Mouse (Mus musculus): ENCODE data around the gene Prr30. TPM values are rescaled to one million over a fixed set of nuclear protein-coding genes. Genes with fewer than 3 reads are reported as not detected.
"Not testable (repeated sequence)": the region's sequence is repeated elsewhere in the genome, so short reads cannot be mapped to it uniquely, and the experiment has no call there.

Gene Prr30
- not detected for total RNA-seq (2021)
- long read RNA-seq, experiment 1, result 0 reads
- long read RNA-seq, experiment 2, result 0 reads

DNA sequence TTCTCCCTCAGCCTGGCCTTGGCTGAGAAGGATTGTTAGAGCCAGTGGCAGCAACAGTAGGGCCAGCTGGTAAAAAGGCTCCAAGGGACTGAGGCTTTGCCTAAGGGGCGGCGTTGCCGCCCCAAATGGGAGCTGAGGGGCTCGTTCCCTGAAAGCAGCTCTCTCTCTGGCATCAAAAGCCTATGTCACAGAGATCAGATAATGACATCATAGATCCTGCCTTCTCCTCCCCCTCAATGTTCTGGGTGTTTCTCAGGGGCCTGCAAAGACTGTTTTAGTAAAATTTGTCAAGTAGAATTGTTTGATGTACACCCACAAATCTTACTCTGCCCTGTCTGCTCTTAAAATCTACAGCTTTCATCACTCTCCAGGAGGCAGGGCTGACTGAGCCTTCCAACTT, at the start of gene Prr30:
TSS of gene Prr30 (minus strand) at position 101 of the 400 bp plus-strand sequence.
- no peak for DNase-seq (ENCODE audit: extremely low spot score in 1 of 2, low spot score in 2 of 2)
- intact Hi-C loops (cut with DNase I), result no loop called here
- Histone ChIP-seq H3K27ac (no peak within 1 kb of the TSS), H3K4me3 (no peak within 1 kb of the TSS)
- no peak for TF ChIP-seq CTCF (IDR thresholded peaks at IDR 0.05)

DNA sequence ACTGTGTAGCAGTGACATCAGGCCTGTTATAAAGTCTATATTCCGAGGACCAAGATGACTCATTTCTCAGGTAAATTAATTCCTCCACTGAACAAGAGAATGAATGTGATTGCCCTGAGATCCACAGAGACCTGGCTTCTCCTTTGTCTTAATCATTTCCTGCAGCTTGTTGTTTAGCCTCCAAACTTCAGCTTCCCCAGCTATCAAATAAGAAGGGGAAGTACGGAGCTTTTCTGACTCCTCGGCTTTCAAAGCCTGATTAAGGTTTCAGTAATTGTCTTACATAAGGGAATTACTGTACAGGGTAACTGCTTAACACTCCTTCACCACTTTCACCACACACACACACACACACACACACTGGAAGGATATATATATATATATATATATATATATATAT, 46.7 kb upstream of the Prr30 start:
- no peak for DNase-seq (ENCODE audit: extremely low spot score in 1 of 2, low spot score in 2 of 2)
- intact Hi-C loops (cut with DNase I), result no loop called here

DNA sequence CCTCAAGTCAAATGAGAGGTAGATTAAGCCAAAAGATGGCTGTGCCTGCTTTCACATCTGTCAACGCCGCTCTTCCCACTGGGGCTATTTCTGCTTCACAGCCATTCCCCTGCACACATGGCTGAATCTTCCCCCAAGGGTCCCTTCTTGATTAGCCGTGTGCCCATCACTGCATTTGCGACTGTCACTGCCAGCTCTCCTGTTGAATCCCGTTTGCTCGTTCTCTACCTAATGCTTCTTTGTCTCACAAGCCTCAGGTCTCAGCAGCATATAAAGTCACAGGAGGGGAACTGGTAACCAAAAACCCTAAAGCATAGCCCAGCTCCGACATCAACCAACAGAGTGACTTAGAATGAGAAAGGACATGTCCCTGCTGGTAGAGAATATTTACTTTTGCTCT, 45.6 kb upstream of the Prr30 start:
- intact Hi-C loops (cut with DNase I), result no loop called here
- no peak for DNase-seq (ENCODE audit: extremely low spot score in 1 of 2, low spot score in 2 of 2)
- TF ChIP-seq CTCF (IDR thresholded peaks at IDR 0.05), result no peak
- H3K4me3 ChIP-seq, result no peak overlapping the region
- no peak overlapping the region for H3K27ac ChIP-seq

More for the DNA sequence above, 46.7 kb upstream of the Prr30 start:
- no peak overlapping the region for H3K4me3 ChIP-seq
- no peak overlapping the region for H3K27ac ChIP-seq
- no peak for TF ChIP-seq CTCF (IDR thresholded peaks at IDR 0.05)

DNA sequence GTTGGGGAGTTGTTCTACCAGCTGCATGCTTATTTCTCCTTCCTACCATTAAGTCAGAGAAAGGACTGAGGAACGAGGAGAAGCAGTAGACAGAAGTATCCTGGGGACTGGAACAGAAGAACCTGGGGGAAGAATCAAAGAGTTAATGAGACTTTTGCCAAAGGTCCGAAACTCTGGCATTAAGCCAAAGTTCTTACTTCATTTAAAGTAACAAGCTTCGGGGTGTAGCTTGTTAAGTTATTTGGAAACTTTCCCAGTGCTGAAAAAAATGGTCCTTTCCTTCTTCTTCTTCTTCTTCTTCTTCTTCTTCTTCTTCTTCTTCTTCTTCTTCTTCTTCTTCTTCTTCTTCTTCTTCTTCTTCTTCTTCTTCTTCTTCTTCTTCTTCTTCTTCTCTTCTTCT, 44.3 kb upstream of the Prr30 start:
- DNase-seq (ENCODE audit: extremely low spot score in 1 of 2, low spot score in 2 of 2); intact Hi-C loops (cut with DNase I); H3K27ac ChIP-seq; H3K4me3 ChIP-seq: not testable (repeated sequence)

DNA sequence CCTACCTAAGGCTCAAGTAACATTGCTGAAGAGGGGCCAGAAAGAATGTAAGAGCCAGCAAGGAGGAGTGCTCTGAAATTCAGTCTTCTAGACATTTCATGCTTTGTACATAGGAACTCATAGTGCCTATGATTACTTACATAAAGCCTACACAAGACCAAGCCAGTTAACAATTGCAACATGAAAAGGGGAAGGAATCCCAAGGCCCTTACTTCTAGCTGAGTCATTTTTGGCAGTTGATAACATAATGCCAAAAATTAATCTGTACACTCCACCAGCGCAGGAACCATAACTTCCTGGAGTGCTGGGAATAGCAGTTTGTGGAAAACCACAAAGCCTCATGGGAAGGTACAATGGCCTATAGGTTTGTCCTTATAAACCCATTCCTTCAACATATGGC, 37.8 kb upstream of the Prr30 start:
- no peak for TF ChIP-seq CTCF (IDR thresholded peaks at IDR 0.05)
- no peak for DNase-seq (ENCODE audit: extremely low spot score in 1 of 2, low spot score in 2 of 2)
- Histone ChIP-seq H3K27ac (no peak overlapping the region), H3K4me3 (no peak overlapping the region)
- intact Hi-C loops (cut with DNase I), result no loop called here

DNA sequence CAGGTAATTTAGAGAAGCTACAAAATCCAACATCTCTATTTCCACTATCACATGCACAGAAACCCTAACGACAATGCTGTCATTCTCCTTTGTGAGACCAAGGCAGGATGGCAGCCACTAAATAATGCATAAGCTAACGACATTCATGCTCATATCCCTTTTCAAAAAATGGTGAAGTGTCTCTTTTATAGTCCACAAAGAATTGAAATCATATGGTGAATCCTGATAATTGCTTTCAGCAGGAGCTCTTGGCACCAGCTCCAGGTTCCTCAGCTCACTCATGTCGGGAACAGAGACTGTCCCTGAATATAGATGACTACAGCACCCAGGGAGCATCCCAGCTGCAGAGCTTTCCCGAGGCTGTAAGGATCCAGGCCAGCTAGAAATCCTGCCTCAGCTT, 28.9 kb upstream of the Prr30 start:
- Histone ChIP-seq H3K4me3 (no peak overlapping the region), H3K27ac (no peak overlapping the region)
- no peak for DNase-seq (ENCODE audit: extremely low spot score in 1 of 2, low spot score in 2 of 2)
- intact Hi-C loops (cut with DNase I), result no loop called here
- TF ChIP-seq CTCF (IDR thresholded peaks at IDR 0.05), result no peak

DNA sequence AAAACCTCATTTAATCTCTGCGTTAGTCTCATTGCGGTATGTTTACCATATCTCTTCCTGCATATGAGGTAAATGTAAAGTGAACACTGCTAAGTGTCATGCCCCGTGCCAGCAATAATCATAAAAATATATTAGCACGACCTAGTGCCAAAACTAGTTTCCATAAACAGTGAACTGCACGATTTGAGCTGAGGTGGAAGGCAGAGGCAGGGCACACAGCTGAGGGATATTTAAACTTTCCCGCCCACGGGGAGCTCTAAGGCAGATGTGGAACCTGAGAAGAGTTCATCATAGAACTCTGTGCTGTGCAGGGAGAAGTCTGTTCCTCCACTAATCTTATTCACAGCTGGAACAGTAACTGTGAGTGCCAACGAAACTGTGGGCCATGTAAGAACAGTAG, 22.2 kb upstream of the Prr30 start:
- DNase-seq (ENCODE audit: extremely low spot score in 1 of 2, low spot score in 2 of 2), result no peak
- Histone ChIP-seq H3K27ac (no peak overlapping the region), H3K4me3 (no peak overlapping the region)
- intact Hi-C loops (cut with DNase I), result no loop called here
- no peak for TF ChIP-seq CTCF (IDR thresholded peaks at IDR 0.05)

DNA sequence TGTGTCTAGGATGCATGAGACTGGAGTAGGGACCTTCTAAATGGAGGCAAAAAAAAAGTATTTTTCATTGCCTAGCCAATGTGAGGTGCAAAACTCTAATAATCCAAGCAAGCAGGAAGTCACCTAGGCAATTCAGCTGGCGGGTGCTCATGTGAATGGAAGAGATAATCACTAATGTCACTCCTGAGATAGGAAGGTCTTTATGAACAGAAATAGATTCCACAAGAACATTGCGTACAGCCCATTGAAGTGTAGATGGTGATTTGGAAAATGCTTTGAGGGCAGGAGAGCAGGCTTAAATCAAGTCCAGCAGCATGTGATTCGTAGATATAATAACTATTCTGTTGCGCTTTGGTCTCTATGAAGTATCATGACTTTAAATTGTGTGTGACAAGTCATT, 27.9 kb downstream of the Prr30 start:
- intact Hi-C loops (cut with DNase I), result no loop called here
- Histone ChIP-seq H3K4me3 (no peak overlapping the region), H3K27ac (no peak overlapping the region)
- TF ChIP-seq CTCF (IDR thresholded peaks at IDR 0.05), result no peak
- no peak for DNase-seq (ENCODE audit: extremely low spot score in 1 of 2, low spot score in 2 of 2)

All from left cerebral cortex, adult 2 months (tissue).